Mouse (Mus musculus) intestine, postnatal 0 days (tissue): ENCODE results near the gene Elmo1. TPM values are rescaled to one million over a fixed set of nuclear protein-coding genes. Genes with fewer than 3 reads are reported as not detected.

Experiments
- ATAC-seq: fragments of 200-750 bp; cut with Nextera tagmentation; 2 replicates; pipeline ENCODE4 v1.8.0; 2017; ENCODE audit warnings: mild to moderate bottlenecking, moderate TSS enrichment, moderate library complexity
- H3K27ac ChIP-seq: fragments of 300-500 bp; sonication (generic); 2 replicates; pipeline ENCODE4 v1.5.1; 2014; ENCODE audit warnings: mild to moderate bottlenecking, low read depth, low read length, moderate library complexity
- H3K27me3 ChIP-seq: fragments of 300-500 bp; sonication (generic); replicated peaks from 2 replicates; pipeline ENCODE4 v1.6.1; 2014; ENCODE audit warnings: low read length, mixed read lengths; ENCODE audit not compliant: control insufficient read depth, insufficient read depth
- H3K36me3 ChIP-seq: fragments of 300-500 bp; sonication (generic); 2 replicates; pipeline ENCODE4 v1.6.1; 2014; ENCODE audit warnings: mild to moderate bottlenecking, moderate library complexity; ENCODE audit not compliant: control insufficient read depth, insufficient read depth
- H3K4me1 ChIP-seq: fragments of 300-500 bp; sonication (generic); replicated peaks from 2 replicates; pipeline ENCODE4 v1.6.1; 2014; ENCODE audit warnings: antibody characterized with exemption, low read length, mixed read lengths; ENCODE audit not compliant: control insufficient read depth, insufficient read depth
- H3K4me2 ChIP-seq: fragments of 300-500 bp; sonication (generic); replicated peaks from 2 replicates; pipeline ENCODE4 v1.6.1; 2014; ENCODE audit warnings: low read depth, mild to moderate bottlenecking, moderate library complexity
- H3K4me3 ChIP-seq: fragments of 300-500 bp; sonication (generic); 2 replicates; pipeline ENCODE4 v1.5.1; 2014; ENCODE audit warnings: low read depth, low read length
- H3K9ac ChIP-seq: fragments of 300-500 bp; sonication (generic); 2 replicates; pipeline ENCODE4 v1.6.1; 2014; ENCODE audit warnings: mild to moderate bottlenecking, low read depth, low read length
- H3K9me3 ChIP-seq: fragments of 300-500 bp; sonication (generic); 2 replicates; pipeline ENCODE4 v1.6.1; 2016; ENCODE audit warnings: mixed run types; ENCODE audit not compliant: control insufficient read depth
- CTCF ChIP-seq: sonication (generic); IDR thresholded peaks from 2 replicates; pipeline ENCODE4 v1.5.1; 2016; ENCODE audit warnings: low read depth, mild to moderate bottlenecking, control low read depth, antibody characterized with exemption, moderate library complexity
- WGBS: fragments of 180-500 bp; shearing (Covaris S2); extraction: QIAGEN DNeasy Blood & Tissue Kit; methylation state at CpG from one replicate; pipeline ENCODE4 v1.1.7; 2014; 5-methylcytosine and 5-hydroxymethylcytosine counted together
- polyA plus RNA-seq: library from polyadenylated mRNA; unstranded; fragments of >200 nt; fragmentation: Nextera tagmentation; extraction: Ambion mirVana; gene quantifications from 2 replicates; pipeline ENCODE4 v1.2.1, GENCODE M21; 2015

The Elmo1 gene
- polyA plus RNA-seq, 1 experiment from 2014 or later, result 8.2 TPM

DNA sequence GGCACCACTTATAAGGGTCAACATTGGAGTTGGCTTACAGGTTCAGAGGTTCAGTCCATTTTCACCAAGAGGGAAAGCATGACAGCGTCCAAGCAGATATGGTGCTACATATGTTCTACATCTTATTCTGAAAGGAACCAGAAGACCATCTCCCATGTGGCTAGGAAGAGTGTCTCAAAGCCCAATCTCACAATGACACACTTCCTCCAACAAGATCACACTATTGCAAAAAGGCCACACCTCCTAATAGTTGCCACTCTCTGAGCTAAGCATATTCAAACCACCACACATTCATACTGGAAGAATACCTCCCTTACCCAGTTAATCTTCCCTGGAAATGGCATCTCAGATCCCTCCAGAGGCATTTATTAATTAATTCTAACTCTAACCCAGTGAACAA lies 66.7 kb downstream of the Elmo1 start:
- WGBS, result 96% methylated on average over 1 of the region's 1 CpGs
- TF ChIP-seq CTCF, result no peak
- H3K36me3 ChIP-seq, result no peaks in the 10 kb centered on the region
- no peaks in the 10 kb centered on the region; the same call in 1 of the 2 replicates for H3K4me1 ChIP-seq
- H3K4me3 ChIP-seq, result no peak overlapping the region
- H3K27me3 ChIP-seq, result no peaks in the 10 kb centered on the region
- H3K27ac ChIP-seq, result no peak overlapping the region
- H3K9me3 ChIP-seq, result no peaks in the 10 kb centered on the region
- no peak overlapping the region for H3K9ac ChIP-seq
- H3K4me2 ChIP-seq, result no peak overlapping the region
- ATAC-seq, result no peak

DNA sequence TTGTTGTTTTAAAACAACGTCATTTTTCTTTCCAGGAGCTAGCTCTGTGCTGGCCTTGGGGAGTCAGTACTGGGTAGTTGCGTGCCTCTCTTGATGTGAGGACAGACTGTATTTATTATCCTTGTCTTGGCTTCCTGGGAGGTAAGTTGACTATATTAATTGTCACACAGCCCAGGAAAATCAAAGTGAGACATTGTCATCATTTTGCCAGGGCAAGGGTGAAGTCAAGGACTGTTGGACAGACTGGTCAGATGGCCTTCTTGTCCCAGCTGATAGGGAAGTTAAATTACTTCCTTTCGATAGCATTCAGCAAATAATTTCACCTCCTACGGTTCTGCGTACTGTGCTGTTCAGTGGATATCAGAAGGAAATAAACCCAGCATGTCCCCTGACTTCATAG lies 67.1 kb downstream of the Elmo1 start:
- peak; percentile 44; the same call in 1 of the 2 replicates for ATAC-seq
- 57% methylated on average over 5 of the region's 5 CpGs for whole genome bisulfite sequencing
- Histone ChIP-seq H3K9me3 (no peaks in the 10 kb centered on the region), H3K4me3 (no peak overlapping the region), H3K4me1 (no peaks in the 10 kb centered on the region; the same call in 1 of the 2 replicates), H3K36me3 (no peaks in the 10 kb centered on the region), H3K9ac (no peak overlapping the region), H3K4me2 (no peak overlapping the region), H3K27ac (no peak overlapping the region), H3K27me3 (no peaks in the 10 kb centered on the region)
- TF ChIP-seq CTCF, result no peak

DNA sequence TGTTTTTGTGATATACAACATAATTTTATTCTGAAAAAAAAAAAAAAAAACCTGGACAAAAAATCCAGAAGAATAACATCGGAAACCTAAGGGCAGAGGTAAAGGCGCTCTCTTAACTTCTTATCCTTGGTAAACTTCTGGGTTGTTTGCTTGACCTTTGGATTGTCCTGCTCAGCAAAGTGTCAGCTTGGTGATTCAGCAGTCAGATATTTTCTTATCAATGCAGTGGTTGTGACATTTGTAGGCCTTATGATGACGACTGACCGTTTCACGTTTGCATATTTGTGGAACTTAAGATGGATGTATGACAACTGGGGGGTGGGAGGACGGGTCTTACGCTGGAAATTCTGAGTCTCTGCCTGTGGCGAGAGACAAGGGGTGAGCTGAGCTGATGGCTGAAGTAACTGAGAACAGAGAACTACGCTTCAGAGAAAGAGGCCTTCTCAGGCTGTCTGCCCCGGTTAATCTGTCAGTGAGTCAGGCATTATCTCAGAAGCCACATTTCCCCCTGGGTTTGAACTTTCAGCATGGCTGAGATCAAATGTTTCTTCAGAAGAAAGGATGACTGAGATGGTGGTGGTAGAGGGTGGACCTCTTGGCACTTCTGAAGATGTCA lies 73.1 kb downstream of the Elmo1 start:
- ATAC-seq, result peak; percentile 87

DNA sequence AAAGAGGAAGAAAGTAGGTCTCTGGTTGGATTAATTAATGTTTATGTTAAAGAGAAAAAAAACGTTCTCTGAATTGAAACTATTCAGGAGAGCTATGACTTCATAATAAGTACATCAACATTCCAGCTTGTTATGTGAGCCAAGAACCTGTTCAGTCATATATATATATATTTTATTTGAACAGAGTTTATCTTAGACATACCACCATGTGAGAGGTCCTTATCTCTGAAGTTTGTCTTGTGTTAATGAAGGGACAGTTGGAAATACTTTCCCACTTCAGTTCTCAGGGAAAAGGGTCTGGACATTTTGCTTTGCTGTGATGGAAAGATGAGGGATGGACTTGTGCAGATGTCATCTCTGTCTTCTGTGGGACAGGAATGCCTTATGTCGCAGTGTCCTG lies 74.4 kb downstream of the Elmo1 start:
- ATAC-seq, result no peak
- H3K4me1 ChIP-seq, result peaks cover 5% of the 10 kb centered on the region; the same call in 1 of the 2 replicates
- no peak for TF ChIP-seq CTCF
- H3K36me3 ChIP-seq, result no peaks in the 10 kb centered on the region
- H3K4me3 ChIP-seq, result no peak overlapping the region
- 56% methylated on average over 2 of the region's 2 CpGs for WGBS
- H3K4me2 ChIP-seq, result no peak overlapping the region
- H3K27me3 ChIP-seq, result no peaks in the 10 kb centered on the region
- H3K9ac ChIP-seq, result no peak overlapping the region
- H3K27ac ChIP-seq, result no peak overlapping the region
- H3K9me3 ChIP-seq, result no peaks in the 10 kb centered on the region

More for the DNA sequence above, 73.1 kb downstream of the Elmo1 start:
- Histone ChIP-seq H3K27me3 (no peaks in the 10 kb centered on the region), H3K4me3 (no peak overlapping the region), H3K4me1 (peaks cover 5% of the 10 kb centered on the region; the same call in 1 of the 2 replicates), H3K36me3 (no peaks in the 10 kb centered on the region), H3K27ac (peak overlapping the region; percentile 78), H3K9ac (no peak overlapping the region), H3K4me2 (peak overlapping the region; percentile 43), H3K9me3 (no peaks in the 10 kb centered on the region)
- 36% methylated on average over 10 of the region's 10 CpGs for WGBS
- no peak for TF ChIP-seq CTCF

DNA sequence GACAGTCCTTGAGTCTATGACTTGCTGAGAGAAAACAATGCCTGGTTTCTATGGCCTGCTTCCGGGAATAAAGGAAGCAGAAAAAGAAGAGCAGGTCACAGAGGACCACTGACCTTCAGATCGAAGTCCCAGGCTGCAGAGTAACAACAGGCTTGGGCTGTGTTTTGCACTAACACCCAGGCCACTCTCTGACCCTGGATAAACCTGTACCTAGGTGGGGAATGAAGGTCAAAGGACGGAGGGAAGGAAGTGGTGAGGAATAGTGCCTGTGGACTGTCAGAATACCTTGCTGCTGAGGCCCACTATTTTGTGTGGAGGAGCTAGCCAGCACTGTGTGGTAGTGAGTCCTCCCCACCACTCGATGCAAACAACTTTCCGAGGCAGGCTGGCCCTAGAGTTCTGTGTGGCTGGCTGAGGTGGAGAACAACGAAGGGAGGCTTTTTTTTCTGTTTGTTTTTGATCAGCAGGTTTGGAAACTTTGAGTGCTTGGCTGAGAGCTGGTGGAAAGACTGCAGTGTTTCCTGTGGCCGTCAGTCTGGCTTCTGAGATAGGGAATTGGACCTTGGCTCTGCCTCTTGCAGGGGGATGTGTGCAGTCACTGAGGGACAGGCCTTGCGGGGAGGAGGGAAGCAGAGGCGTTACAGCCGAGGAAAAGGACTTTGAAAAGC lies 83.7 kb downstream of the Elmo1 start:
- H3K4me3 ChIP-seq, result no peak overlapping the region
- peak; percentile 74 for ATAC-seq
- no peaks in the 10 kb centered on the region for H3K9me3 ChIP-seq
- H3K27ac ChIP-seq, result peak overlapping the region; percentile 15
- no peaks in the 10 kb centered on the region for H3K27me3 ChIP-seq
- H3K4me1 ChIP-seq, result 0 out of 2 replicates have a peak, but pooled peaks cover 4% of the 10 kb centered on the region
- H3K4me2 ChIP-seq, result no peak overlapping the region
- H3K9ac ChIP-seq, result no peak overlapping the region
- no peaks in the 10 kb centered on the region for H3K36me3 ChIP-seq
- WGBS, result 15% methylated on average over 10 of the region's 10 CpGs
- no peak for TF ChIP-seq CTCF

DNA sequence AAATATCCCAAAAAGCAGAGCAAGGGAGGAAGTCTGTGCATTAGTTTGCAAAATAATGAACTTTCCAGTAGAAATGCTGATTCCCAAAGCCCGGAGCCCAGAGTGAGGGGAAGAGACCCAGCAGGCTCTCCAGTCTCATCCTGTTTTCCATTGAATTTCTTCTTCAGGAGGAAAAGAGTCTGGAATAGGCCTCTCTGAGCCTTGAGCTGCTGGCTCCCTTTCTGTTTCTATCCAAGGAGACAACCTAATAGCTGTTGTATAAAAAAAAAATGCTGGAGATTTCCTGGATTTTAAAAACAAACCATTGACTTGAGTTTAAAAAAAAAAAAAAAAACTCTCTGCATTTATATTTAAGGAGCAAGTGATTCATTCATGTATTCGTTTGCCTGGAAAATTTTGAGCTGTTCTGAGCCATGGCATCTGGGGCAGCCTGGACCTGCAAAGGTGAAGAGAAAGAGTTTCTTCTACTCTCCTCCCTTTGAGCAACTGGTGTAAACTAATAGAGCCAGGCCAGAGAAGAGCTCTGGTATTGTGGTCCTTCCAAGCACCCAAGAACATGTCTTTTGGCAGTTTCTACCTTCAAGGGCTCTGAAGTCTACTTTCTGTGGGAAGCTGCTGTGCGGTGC lies 84.4 kb downstream of the Elmo1 start:
- WGBS, result 56% methylated on average over 3 of the region's 3 CpGs
- no peak for TF ChIP-seq CTCF
- ATAC-seq, result no peak
- Histone ChIP-seq H3K27me3 (no peaks in the 10 kb centered on the region), H3K9me3 (no peaks in the 10 kb centered on the region), H3K4me2 (no peak overlapping the region), H3K27ac (peak overlapping the region; percentile 15; the same call in 1 of the 2 replicates), H3K36me3 (no peaks in the 10 kb centered on the region), H3K9ac (no peak overlapping the region), H3K4me1 (0 out of 2 replicates have a peak, but pooled peaks cover 4% of the 10 kb centered on the region), H3K4me3 (no peak overlapping the region)
